Mouse (Mus musculus) CH12.LX (cell line): Measurements from ENCODE around the gene Ampd3.

Experiments
- CHD2 ChIP-seq: IDR thresholded peaks from 2 replicates; pipeline ENCODE4 v1.6.1; 2011; ENCODE audit warnings: low read length, improper control_type of control experiment
- CTCF ChIP-seq, 2 experiments: IDR thresholded peaks in 1 of 2; conservative IDR thresholded peaks in 1 of 2; 2 replicates each; pipeline ENCODE4 v1.5.1; 2011 to 2012; ENCODE audit warnings: low read depth in 2 of 2, low read length in 2 of 2, improper control_type of control experiment in 1 of 2, inconsistent platforms in 1 of 2, mild to moderate bottlenecking in 1 of 2, moderate library complexity in 1 of 2
- ELF1 ChIP-seq: IDR thresholded peaks from 2 replicates; pipeline ENCODE4 v1.6.1; 2014; ENCODE audit warnings: low read depth, mild to moderate bottlenecking, inconsistent platforms, low read length, improper control_type of control experiment
- EP300 ChIP-seq: IDR thresholded peaks from 2 replicates; pipeline ENCODE4 v1.6.1; 2011; ENCODE audit warnings: low read length, improper control_type of control experiment
- ETS1 ChIP-seq: conservative IDR thresholded peaks from 2 replicates; pipeline ENCODE4 v1.6.1; 2012; ENCODE audit warnings: low read depth, mild to moderate bottlenecking, inconsistent platforms, low read length, improper control_type of control experiment, moderate library complexity
- MAX ChIP-seq: IDR thresholded peaks from 2 replicates; pipeline ENCODE4 v1.6.1; 2011; ENCODE audit warnings: low read length, improper control_type of control experiment
- POLR2A ChIP-seq: IDR thresholded peaks from 2 replicates; pipeline ENCODE4 v1.6.1; 2011; ENCODE audit warnings: low read depth, mild to moderate bottlenecking, improper control_type of control experiment, low read length
- SIN3A ChIP-seq: IDR thresholded peaks from 2 replicates; pipeline ENCODE4 v1.6.1; 2012; ENCODE audit warnings: low read length, improper control_type of control experiment, inconsistent platforms

GRCm38 (mm10) chr7:110784965-110785364, 17.0 kb downstream of the Ampd3 start:
- TF ChIP-seq ETS1 = no peak
- TF ChIP-seq POLR2A = no peak
- TF ChIP-seq SIN3A = no peak
- TF ChIP-seq EP300 = no peak
- no peak for TF ChIP-seq CTCF (conservative IDR thresholded peaks at IDR 0.05 in 1 of 2, IDR thresholded peaks at IDR 0.05 in 1 of 2; ENCODE audit: low read depth in 2 of 2, low read length in 2 of 2)
- no peak for TF ChIP-seq ELF1
- no peak for TF ChIP-seq MAX
- TF ChIP-seq CHD2 = no peak
